Mouse (Mus musculus) granulocyte monocyte progenitor cell, adult 5-6 weeks (primary cell): ENCODE results near the gene Gm44503. TPM values are rescaled to one million over a fixed set of nuclear protein-coding genes. Genes with fewer than 3 reads are reported as not detected.
A peak's percentile ranks its signal among the peaks of the same experiment; 100 is the strongest.

ENCODE experiments used
- ATAC-seq: replicated peaks from 2 replicates; pipeline ENCODE4 v1.8.0; 2016; ENCODE audit warnings: mild to moderate bottlenecking, moderate TSS enrichment, inconsistent platforms; ENCODE audit not compliant: poor library complexity, severe bottlenecking
- total RNA-seq, 2 experiments: library from RNA; stranded (forward) in 1 of 2; stranded (reverse) in 1 of 2; fragments of 200-712, 200-1000 nt in 1 of 2; fragments of >200 nt in 1 of 2; fragmentation: Nextera tagmentation in 1 of 2; gene quantifications; 2 replicates each; pipeline ENCODE4 v1.2.3; 2014 to 2017

Gm44503 gene
- not detected in 2 replicates for total RNA-seq (2014; fragmentation: Nextera tagmentation)
- 0.21 TPM in 1 of 2 replicates, not detected in the other for total RNA-seq (2017)

- ATAC-seq, result peak; percentile 94
Observed at GRCm38 (mm10) chr9:72958521-72959450, at the start of gene Gm44503, which contains the start of gene Dyx1c1. TSS of gene Gm44503 (plus strand) at chr9:72958852. TSS of gene Dyx1c1 (plus strand) at chr9:72958785.

DNA sequence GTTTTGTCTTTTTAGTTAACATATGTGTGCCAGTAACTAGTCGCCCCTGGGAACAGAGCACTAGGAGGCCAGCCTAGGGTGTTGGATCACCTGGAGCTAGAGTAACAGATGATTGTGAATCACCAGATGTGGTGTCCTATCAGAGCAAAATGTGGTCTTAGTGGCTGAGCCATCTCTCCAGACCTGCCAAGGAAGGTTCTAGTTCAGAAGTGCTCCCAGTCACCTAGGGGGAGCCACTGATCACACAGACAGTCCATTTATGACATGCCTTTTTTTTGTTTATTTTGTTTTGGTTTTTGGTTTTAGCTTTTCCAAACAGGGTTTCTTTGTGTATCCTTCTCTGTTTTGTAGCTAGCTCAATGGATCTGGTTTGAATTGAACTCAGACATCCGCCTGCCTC, 47.3 kb upstream of the Gm44503 start:
- no peak for ATAC-seq

- no peak for ATAC-seq
Observed at GRCm38 (mm10) chr9:72913551-72913950, 45.1 kb upstream of the Gm44503 start.

GRCm38 (mm10) chr9:72915728-72916127, 42.9 kb upstream of the Gm44503 start:
- ATAC-seq, result peak; percentile 67

- ATAC-seq, result peak; percentile 38; the same call in 1 of the 2 replicates
Observed at GRCm38 (mm10) chr9:72923068-72923467, 35.6 kb upstream of the Gm44503 start.

- ATAC-seq, result peak; percentile 51
Observed at GRCm38 (mm10) chr9:72925021-72925934, 33.4 kb upstream of the Gm44503 start, which contains the start of gene Pygo1. TSS of gene Pygo1 (plus strand) at chr9:72925645.

- ATAC-seq, result no peak; the same call in 1 of the 2 replicates
Observed at GRCm38 (mm10) chr9:72925935-72926258, 32.8 kb upstream of the Gm44503 start.

GRCm38 (mm10) chr9:72931166-72931790, 27.4 kb upstream of the Gm44503 start:
- ATAC-seq, result no peak

- ATAC-seq, result no peak
Observed at GRCm38 (mm10) chr9:72935309-72935708, 23.3 kb upstream of the Gm44503 start.

DNA sequence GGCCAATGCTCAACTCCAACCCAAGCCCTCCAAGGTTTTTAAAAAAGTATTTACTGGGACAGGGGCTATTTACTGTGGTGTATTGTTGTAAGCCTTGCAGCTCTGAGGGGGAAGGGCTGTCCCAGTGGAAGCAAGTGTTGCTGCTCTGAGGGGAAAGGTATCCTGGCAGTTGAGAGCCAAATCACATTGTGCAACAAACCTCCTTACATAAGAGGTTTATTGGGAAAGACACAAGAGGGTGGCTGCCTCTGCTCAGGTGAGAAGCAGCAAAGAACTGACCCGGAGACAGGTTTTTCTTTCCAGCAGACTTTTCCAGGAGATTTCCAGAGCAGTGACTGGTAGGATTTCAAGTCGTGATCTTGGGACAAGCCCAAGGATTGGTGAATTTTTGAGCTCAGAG, 22.4 kb upstream of the Gm44503 start:
- ATAC-seq, result no peak

DNA sequence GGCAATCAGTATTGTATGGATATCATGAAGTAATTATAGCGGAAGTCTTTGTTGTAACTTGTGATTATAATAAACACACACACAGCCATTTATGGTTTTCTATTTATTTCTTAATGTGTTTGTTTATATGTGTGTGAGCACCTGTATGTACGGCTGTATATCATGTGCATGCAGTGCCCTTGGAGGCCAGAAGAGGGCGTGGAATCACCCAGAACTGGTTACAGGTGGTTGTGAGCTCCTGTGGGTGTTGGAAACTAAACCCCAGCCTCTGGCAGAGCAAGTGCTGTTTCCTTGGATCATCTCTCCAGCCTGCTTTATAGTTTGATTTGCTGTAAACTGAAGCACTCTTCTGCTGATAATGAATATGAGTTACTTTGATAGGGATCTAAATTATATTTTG, 15.2 kb upstream of the Gm44503 start:
- no peak for ATAC-seq

DNA sequence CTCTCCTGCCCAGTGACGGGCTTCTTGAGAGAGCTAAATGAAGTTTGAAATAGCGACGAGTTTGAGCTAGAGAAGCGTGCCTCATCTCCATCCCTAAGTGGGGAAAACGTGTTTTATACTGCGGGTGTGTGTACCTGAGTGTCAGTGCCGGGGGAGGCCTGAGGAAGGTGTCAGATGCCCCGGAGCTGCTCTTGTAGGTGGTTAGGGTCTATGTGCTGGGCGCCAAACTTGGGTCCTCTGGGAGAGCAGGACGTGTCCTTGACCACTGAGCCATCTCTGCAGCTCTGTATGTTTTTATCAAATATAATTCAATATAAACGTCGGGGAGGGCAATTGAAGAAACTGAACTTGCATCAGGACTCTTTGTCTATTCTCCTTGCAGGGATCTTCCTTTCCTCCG, 14.4 kb upstream of the Gm44503 start:
- ATAC-seq, result no peak

DNA sequence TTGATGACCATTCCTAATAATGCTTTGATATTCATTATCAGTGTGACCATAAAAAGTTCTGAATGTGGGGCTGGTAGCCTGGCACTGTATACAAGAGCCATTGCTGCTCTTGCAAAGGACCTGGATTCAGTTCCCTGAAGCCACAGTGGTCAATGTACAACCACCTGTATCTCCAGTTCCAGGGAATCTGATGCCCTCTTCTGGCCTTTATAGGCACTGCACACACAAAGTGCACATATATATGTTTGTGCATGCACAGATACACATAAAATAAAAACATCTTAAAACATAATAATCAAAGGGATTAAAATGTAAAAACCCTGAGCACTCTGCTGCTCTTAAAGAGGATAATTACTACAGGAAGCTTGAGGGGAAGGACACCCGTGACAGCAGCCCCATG, 11.6 kb upstream of the Gm44503 start:
- ATAC-seq, result no peak

DNA sequence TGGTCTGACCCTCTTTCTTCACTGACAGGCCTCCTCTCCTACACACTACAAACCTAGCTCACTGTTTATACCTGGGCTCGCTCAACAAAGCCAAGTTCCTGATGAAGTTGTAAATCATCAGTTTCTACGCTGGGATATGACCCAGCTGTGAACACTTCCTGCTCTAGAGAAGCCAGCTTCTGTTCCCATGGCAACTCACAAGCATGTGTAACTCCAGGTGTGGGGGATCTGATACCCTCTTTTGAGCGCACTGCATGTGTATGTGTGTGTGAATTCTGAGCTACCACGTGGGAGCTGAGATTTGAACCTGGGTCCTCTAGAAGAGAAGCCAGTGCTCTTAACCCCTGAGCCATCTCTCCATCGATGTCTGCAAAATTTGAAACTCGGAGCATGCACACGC, 9.1 kb upstream of the Gm44503 start:
- ATAC-seq, result no peak

- no peak for ATAC-seq
Observed at GRCm38 (mm10) chr9:72954746-72955145, 3.9 kb upstream of the Gm44503 start.

- peak; percentile 38 for ATAC-seq
Observed at GRCm38 (mm10) chr9:72955546-72955945, 3.1 kb upstream of the Gm44503 start.

DNA sequence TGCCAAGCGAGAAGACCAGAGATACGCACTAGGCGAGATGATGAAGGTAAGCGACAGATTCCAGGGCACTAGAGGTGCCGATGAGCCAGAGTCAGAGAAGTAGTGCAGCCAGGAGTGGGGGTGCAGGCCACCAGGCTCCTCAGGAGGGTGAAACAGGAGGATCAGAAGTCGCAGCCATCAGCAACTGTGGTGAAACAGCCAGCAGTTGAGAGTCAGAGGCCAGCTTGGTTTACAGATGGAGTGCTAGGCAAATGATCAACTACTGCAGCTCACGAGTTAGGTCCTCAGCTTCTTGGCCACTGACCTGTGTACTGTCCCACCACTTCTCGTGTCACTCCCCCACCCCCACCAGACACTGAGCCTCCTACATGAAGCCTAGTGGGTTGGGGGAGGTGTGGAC, 2.7 kb downstream of the Gm44503 start:
- no peak for ATAC-seq

GRCm38 (mm10) chr9:72961959-72962358, 3.3 kb downstream of the Gm44503 start:
- no peak for ATAC-seq

DNA sequence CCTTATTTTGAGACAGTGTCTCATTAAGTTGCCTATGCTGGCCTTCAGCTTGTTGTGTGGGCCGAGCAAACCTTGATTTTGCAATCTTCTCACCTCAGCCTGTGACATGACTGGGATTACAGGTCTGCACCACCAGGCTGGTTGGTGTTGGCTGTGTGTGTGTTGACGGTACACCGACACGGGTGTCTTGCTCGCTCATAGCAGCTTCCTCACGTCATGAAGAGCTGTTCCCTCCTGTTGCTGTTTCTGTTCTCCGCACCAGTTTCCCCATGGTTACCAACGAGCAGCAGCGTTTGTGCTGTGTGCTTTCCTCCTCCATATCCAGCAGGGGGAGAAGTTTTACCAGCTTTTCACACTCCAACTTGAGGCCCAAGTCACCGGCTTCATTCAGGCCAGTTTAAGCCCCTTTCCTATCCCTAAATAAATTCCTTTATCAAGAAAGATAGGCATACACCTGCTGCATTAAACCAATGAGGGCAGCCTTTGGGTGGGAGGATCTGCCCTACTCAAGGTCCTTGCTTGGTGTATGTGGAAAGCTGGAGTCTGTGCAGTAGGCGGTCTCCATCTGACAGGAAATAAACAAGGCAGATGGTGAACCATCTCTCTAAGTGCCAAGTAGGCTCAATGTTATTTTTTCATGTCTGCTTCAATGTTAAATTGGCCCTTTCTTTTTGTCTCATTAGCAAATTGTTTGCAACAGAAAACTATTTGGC, 9.9 kb downstream of the Gm44503 start:
- peak; percentile 77 for ATAC-seq

DNA sequence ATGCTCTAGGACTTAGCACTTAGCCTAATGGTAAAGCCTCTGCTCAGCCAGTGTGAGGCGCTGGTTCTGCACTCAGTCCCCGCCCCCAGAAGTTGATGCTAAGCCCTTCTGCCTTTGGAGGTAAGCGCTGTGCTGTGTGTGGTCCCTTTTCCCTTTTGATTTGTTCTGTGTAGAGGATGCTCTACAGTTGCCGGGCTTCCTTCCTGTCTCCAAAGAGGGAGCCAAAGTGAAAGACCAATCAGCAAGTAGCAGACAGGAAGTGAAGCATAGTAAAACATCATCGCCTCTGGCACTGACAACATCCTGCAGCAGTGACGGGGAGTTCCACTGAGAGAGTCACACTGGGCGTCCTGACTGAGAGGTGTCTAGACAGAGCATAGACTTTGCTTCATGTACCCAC, 11.2 kb downstream of the Gm44503 start:
- ATAC-seq, result peak; percentile 24
